Mouse (Mus musculus) erythroblast, embryonic 14.5 days (primary cell): ENCODE measurements around the gene 1700088E04Rik. TPM values are rescaled to one million over a fixed set of nuclear protein-coding genes. Genes with fewer than 3 reads are reported as not detected.

ENCODE experiments used
- H3K27me3 ChIP-seq: 2 replicates; pipeline ENCODE4 v1.6.1; 2012; ENCODE audit warnings: inconsistent platforms; ENCODE audit not compliant: control insufficient read depth
- H3K36me3 ChIP-seq: 2 replicates; pipeline ENCODE4 v1.6.1; 2012; ENCODE audit warnings: mild to moderate bottlenecking, inconsistent platforms; ENCODE audit not compliant: control insufficient read depth
- H3K4me1 ChIP-seq: 2 replicates; pipeline ENCODE4 v1.6.1; 2012; ENCODE audit warnings: inconsistent platforms; ENCODE audit not compliant: control insufficient read depth
- H3K4me3 ChIP-seq: replicated peaks from 2 replicates; pipeline ENCODE3; 2012; ENCODE audit warnings: moderate library complexity, mild to moderate bottlenecking, inconsistent platforms
- H3K9me3 ChIP-seq: 2 replicates; pipeline ENCODE4 v1.6.1; 2012; ENCODE audit warnings: low read length, inconsistent platforms, mixed read lengths; ENCODE audit not compliant: control insufficient read depth
- GATA1 ChIP-seq: IDR thresholded peaks from 2 replicates; pipeline ENCODE4 v1.6.1; 2012; ENCODE audit warnings: low read length, inconsistent platforms, mixed read lengths
- TAL1 ChIP-seq: IDR thresholded peaks from 3 replicates; pipeline ENCODE4 v1.6.1; 2012; ENCODE audit warnings: low read length, inconsistent platforms, mixed read lengths
- polyA plus RNA-seq: library from polyadenylated mRNA; stranded (reverse); fragments of >175 nt; gene quantifications from 2 replicates; pipeline ENCODE4 v1.2.3, GENCODE M21; 2012

1700088E04Rik gene
- polyA plus RNA-seq, 1 experiment, result not detected

DNA sequence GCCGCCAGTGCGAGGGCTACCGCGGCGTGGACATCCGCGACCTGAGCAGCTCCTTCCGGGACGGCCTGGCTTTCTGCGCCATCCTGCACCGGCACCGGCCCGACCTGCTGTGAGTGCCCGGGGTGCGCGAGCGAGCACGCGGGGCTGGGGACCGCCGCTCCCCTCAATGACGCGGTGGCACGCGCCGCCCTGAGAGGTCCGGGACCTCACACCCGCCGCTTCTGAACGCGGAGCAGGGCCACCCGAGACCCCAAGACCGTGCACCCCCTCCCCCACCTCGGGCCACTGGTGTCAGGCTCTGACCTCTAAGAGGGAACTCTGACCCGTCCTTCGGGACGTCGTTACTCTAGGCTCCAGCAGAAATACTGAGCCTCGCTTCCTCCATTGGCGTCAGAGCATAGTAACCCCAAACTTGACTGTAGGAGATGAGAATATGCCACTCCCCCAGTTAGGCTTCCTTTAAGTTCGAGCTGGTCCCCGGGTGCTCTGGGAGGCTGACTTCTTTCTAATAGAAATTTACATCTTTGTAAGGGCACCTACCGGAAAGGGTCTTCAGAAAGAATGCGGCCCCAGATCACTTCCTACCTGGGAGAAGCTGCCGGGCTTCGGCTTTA, 31.6 kb downstream of the 1700088E04Rik start:
- peaks cover 4% of the 10 kb centered on the region; the same call in 1 of the 2 replicates for H3K36me3 ChIP-seq
- H3K4me3 ChIP-seq, result peak overlapping the region; percentile 75
- peaks cover 47% of the 10 kb centered on the region for H3K4me1 ChIP-seq
- TF ChIP-seq TAL1 (no peak), GATA1 (no peak)
- no peaks in the 10 kb centered on the region for H3K9me3 ChIP-seq
- H3K27me3 ChIP-seq, result peaks cover 30% of the 10 kb centered on the region

DNA sequence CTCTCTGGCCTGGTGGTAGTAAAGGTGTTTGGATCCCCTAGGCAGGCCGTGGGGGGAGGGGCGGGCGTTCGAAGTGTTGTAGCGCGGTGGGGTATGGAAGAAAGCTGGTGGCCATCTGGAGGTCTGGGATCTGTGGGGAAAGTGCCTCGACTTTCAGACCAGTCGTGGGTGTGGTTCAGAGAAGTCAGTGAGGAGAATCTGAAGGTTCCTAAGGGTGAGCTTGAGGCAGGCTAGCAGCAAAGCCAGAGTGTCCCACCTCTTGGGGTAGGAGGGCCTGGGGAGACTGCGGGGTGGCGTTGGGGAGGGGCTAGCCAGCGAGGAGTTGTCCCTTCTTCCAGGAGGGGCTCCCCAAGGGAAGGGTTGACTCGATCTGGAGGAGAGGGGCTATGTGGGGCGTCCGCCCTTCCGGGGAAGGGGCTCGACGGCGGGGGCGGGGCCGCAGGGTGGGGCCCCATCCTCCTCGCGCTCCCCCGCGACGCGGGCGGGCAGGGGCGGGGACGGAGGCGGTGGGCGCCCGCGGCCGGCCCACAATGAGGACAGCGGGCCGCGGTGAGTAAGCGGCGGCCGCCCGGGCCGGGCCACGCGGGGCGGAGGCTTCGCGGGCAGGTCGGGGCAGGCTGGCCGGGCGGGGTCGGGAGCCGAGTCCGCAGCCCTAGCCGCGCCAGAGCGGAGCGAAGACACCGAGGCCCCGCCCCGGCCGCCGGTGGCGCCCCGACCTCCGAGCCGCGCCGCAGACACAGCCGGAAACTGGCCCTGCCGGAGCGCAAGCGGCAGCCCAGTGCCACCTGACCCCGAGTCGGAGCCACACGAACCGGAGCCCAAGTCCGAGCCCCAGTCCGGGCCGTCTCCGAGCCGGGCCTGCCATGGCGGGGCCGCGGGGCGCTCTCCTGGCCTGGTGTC, 32.4 kb downstream of the 1700088E04Rik start, which contains the start of gene Micall1:
Micall1 (plus strand) TSS at position 478 of the 900 bp plus-strand sequence.
- Histone ChIP-seq H3K9me3 (no peaks in the 10 kb centered on the region), H3K4me1 (peaks cover 47% of the 10 kb centered on the region), H3K4me3 (peak within 1 kb of the TSS; percentile 75), H3K27me3 (peaks cover 30% of the 10 kb centered on the region), H3K36me3 (peaks cover 4% of the 10 kb centered on the region; the same call in 1 of the 2 replicates)
- TF ChIP-seq GATA1, result no peak
- no peak for TF ChIP-seq TAL1

DNA sequence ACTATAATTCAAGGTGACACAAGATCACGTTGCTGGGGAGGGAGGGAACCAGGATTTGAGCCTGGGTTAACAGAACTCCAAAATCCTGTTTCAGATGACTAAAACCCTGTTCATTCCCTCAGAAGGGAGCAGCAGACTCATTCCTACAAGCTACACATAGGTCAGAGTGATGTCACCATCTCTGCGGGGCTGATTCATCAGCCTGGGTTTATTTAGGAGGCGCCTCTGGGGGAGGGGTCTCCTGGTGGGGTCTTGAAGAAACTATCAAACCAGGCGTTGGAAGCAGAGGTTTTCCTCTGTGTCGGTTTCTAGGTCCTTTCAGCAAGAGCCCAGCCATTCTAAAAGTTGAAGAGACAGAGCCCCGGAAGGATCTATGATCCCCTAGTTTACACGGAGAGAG, 33.1 kb downstream of the 1700088E04Rik start:
- Histone ChIP-seq H3K36me3 (peaks cover 4% of the 10 kb centered on the region; the same call in 1 of the 2 replicates), H3K27me3 (peaks cover 30% of the 10 kb centered on the region), H3K4me1 (peaks cover 47% of the 10 kb centered on the region), H3K4me3 (no peak overlapping the region), H3K9me3 (no peaks in the 10 kb centered on the region)
- TF ChIP-seq GATA1 (no peak), TAL1 (no peak)

DNA sequence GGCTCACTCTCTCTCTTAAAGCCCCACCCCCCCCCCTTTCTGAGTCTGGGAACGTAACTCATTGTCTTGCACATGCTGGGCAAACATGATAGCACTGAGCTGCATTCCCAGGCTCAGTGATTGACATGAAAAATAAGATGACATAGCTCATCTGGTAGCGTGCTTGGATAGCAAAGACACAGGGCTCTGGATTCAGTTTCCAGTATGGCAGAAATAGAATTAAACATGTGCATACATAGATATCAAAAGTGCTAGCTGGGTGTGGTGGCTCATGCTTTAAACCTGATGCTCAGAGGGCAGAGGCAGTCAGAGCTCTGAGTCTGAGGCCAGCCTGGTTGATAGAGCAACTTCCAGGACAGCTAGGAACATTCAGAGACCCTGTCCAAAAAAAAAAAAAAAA, 35.2 kb downstream of the 1700088E04Rik start:
- Histone ChIP-seq H3K9me3 (no peaks in the 10 kb centered on the region), H3K4me3 (no peak overlapping the region), H3K36me3 (no peaks in the 10 kb centered on the region), H3K27me3 (peaks cover 27% of the 10 kb centered on the region), H3K4me1 (peaks cover 47% of the 10 kb centered on the region)
- no peak for TF ChIP-seq GATA1
- no peak for TF ChIP-seq TAL1

DNA sequence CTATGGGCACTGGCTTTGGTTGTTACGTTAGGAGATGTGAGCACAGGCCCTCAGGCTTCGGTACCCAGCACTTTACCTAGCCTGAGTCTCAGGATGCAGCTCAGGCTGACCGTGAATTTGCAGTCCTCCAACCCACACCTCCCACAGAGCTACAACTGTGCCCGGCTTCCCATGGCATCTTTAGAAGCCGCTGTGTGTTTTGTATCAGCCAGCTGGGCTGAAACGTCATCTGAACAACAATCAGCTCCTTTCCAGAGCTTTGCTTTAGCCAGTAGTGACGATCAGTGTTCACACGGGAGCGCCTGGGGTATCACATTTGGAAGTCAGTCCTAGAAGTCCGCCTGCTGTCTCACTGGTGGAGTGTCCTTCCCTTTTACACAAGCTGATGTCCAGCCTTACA, 37.8 kb downstream of the 1700088E04Rik start:
- H3K27me3 ChIP-seq, result peaks cover 1% of the 10 kb centered on the region
- no peak overlapping the region for H3K4me3 ChIP-seq
- no peaks in the 10 kb centered on the region for H3K36me3 ChIP-seq
- TF ChIP-seq GATA1, result no peak
- TF ChIP-seq TAL1, result no peak
- no peaks in the 10 kb centered on the region for H3K9me3 ChIP-seq
- H3K4me1 ChIP-seq, result peaks cover 28% of the 10 kb centered on the region

DNA sequence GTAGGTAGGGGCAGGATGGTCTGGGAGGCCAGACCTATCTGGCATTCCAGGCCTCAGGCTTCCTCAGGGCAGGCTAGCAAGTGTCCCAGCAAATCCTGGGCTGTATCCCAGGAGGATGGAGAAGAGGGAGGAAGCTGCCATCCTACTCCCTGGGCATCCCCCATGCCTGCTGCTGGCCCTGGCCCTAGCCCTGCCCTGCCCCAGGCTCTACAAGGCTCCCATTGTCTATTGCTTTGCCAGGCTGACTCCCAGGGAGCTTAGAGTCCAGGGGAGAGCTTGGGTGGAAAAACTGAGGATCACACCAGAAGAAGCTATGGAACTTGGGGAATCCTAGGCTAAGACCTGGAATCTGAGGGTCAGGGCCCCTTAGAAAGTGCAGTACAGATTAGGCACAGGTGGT, 39.5 kb downstream of the 1700088E04Rik start:
- H3K9me3 ChIP-seq, result no peaks in the 10 kb centered on the region
- H3K36me3 ChIP-seq, result peaks cover 4% of the 10 kb centered on the region
- no peaks in the 10 kb centered on the region; the same call in 1 of the 2 replicates for H3K27me3 ChIP-seq
- H3K4me3 ChIP-seq, result no peak overlapping the region
- peaks cover 31% of the 10 kb centered on the region for H3K4me1 ChIP-seq
- TF ChIP-seq GATA1 (no peak), TAL1 (no peak)

DNA sequence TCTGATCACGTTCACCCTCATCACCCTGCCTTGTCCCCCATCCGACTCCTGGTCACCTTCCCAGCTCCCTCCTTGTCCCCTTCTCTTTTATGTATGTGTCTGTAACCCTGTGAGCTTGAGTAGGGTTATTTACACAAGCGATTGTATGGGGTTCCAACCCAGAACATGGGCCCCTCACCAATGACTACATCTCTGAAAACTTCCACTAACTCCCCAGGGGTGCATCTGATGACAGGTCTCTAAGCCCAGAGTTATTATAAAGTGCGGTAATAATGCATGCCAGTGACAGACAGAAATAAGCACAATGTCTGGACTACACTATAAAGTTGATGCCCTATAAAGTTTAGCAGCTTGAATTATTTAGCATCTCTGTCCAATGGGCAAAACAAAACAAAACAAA, 40.7 kb downstream of the 1700088E04Rik start:
- peaks cover 23% of the 10 kb centered on the region for H3K4me1 ChIP-seq
- no peaks in the 10 kb centered on the region; the same call in 1 of the 2 replicates for H3K27me3 ChIP-seq
- H3K9me3 ChIP-seq, result no peaks in the 10 kb centered on the region
- H3K36me3 ChIP-seq, result peaks cover 16% of the 10 kb centered on the region
- H3K4me3 ChIP-seq, result no peak overlapping the region
- TF ChIP-seq GATA1, result no peak
- no peak for TF ChIP-seq TAL1

DNA sequence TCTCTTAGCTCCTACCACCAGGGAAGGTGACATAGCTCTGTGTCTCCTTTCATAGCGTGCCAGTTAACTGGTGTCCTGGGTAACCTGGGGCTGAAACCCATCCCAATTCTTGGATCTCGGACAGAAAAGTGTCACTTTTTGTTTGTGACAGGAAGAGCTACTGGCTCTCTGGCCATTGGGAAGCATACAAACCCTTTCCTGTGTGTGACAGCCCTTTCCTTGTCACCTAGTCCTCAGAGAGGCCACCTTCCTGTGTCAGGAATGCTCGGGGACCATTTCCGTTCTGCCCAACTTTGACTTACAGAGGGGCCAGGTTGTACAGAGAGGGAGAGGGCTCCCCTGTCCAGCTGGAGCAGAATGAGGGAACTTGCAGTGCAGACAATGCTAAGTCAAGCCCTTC, 41.6 kb downstream of the 1700088E04Rik start:
- H3K9me3 ChIP-seq, result no peaks in the 10 kb centered on the region
- TF ChIP-seq TAL1, result no peak
- no peaks in the 10 kb centered on the region; the same call in 1 of the 2 replicates for H3K27me3 ChIP-seq
- peaks cover 23% of the 10 kb centered on the region for H3K36me3 ChIP-seq
- peaks cover 17% of the 10 kb centered on the region for H3K4me1 ChIP-seq
- H3K4me3 ChIP-seq, result no peak overlapping the region

DNA sequence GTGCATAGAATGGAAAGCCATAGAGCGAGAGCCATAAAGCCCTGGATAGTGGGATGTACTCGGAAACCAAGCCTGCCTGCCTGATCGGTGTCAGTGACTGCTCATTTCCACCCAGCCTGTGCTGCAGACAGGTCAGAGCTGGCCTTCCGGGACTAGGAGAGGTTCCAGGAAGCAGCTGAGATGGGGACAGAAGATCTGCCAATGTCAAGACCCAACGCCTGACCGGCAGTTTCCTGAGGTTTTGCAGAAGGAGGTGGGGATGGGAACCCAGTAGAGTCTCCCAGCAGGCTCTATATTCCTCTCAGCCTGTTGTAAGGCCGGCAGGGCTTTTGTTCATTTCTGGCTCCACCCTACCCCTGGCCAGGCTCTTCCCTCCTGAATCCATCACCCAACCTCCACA, 42.2 kb downstream of the 1700088E04Rik start:
- H3K4me1 ChIP-seq, result peaks cover 17% of the 10 kb centered on the region
- no peaks in the 10 kb centered on the region for H3K9me3 ChIP-seq
- TF ChIP-seq GATA1, result no peak
- no peak for TF ChIP-seq TAL1
- peaks cover 29% of the 10 kb centered on the region for H3K36me3 ChIP-seq
- no peaks in the 10 kb centered on the region; the same call in 1 of the 2 replicates for H3K27me3 ChIP-seq
- no peak overlapping the region for H3K4me3 ChIP-seq
